Mouse (Mus musculus): ENCODE results near the gene Nnat.
A peak's percentile ranks its signal among the peaks of the same experiment; 100 is the strongest.

The Nnat gene

DNA sequence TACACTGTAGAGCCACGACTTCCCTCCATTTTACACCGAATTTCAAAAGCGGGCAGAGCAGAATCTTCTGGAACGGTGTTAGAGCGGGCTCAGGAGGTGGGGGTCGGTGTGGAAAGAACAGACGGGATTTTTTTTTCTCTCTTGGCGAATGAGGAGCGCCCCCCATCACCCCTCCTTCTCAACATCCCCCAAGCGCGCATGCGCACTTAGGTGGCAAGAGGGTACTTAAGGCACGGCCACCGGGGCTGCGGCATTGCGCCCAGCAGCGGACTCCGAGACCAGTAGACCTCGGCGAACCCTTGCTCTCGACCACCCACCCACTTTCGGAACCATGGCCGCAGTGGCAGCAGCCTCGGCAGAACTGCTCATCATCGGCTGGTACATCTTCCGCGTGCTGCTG, at the start of gene Nnat:
Gene Nnat (plus strand): TSS at position 221 of the 400 bp plus-strand sequence.
- peak; percentile 48 for DNase-seq

DNA sequence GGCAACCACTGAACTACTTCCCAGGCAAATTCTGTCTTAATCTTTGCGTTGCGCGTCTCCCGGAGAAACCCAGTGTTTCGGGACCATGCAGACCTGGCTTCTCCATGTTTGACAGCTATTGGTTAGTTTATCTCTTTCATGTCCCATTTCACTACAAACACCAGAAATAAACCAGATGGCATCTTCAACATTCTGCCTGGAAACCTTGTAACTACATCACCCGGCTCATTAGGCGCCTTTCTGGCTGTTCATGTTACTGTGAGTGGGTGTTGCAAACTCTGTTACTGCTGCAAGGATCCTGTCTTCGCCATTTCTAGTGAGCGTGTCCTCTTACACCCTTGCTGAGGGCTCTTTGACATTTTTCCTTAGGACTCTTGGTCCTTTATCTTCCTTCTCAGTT, 47.0 kb upstream of the Nnat start:
- no peak for DNase-seq

DNA sequence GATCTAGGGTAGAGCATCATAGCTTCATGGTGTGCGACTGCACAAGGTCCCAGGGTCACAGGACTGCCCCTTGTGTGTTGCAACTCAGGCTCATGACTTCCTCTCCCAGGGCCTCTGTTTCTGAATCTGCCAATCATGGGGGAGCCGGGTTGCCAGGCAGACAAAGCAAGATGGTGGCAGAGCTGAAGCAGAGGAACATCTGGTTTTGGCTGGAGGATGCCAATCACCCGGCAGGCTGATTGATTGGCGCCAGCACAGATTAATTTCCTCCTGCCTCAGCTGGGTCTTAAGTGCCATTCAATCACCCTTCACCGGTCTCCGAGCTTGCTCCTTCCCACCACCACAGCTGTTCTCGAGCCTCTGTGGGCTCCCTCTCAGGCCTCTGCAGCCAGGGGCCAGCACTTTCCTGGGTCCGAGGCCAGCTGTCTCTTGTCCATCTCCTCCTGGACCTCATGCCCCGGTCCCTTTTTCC, 46.1 kb upstream of the Nnat start:
- no peak for DNase-seq

DNA sequence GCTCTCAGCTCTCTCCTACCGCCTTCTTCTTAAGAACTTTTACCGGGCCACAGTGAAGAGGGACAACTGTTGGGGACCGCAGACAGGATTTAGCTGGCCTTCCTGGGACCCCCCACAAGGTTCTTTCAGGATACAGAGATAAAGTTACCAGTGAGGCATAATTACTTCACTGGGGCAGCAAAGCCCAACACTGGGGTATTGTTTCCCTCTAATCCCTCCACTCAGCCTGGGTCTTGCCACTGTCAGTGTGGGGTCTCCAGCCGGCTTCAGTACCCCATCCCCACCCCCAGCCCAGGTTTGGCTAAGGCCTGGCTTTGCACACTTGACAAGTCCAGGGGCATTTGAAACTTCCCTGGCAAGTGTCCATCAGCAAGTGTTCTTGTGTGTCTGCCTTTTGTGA, 45.5 kb upstream of the Nnat start:
- no peak for DNase-seq

DNA sequence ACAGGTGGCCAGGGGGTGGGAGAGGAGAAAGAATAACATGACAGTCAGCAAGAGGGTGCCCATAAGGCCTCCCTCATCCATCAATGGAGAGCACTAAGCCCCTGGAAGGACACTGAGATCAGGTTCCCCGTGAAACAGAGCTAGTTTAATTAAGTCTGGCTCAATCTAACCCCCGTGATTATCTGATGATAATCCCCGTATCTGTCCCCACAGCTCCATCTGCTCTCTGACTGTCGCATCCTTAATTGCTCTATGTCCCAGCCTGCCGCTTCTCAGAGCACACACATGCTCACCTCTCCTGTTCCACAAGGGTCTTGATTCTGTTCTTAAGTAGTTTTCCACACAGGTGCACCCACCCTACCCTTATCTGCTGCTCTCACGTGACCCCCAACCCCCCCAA, 42.4 kb upstream of the Nnat start:
- DNase-seq, result no peak

DNA sequence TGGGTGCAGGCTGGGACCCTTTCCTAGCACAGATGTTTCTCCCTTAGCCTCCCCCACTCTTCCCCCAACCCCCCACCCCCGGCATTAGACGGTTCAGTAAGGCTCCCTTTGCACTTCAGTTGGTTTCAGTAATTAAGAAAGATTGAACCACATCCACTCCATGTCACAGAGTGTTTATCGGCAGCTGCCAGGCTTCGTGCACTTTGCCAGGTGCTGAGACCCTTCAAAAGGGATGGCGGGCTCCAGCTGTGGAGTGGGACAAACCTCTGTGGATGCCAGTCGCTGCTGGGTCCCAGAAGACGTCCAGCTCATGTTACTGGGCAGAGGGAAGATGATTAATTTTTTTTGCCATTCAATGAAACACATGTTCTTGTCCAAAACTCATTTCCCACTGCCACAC, 41.4 kb upstream of the Nnat start:
- no peak for DNase-seq

DNA sequence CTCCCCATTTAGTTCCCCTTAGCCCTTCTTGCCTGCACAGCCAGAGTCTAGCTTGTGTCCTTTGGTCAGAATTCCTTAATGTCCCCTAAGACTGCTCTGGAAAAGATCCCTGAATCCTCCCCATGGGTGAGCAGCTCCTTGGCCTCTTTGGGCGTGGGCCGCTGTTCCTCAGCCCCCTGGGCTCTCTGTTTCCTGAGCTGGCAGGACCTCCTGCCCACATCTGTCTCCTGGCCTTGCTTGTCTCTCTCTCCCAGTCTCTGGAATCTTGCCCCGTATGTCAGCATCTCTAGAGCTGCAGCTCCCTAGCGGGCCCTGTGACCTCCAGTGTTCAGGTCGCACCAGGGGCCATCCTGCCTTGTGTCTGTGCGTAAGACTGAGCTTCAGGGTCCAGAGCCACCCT, 40.4 kb upstream of the Nnat start:
- DNase-seq, result no peak

DNA sequence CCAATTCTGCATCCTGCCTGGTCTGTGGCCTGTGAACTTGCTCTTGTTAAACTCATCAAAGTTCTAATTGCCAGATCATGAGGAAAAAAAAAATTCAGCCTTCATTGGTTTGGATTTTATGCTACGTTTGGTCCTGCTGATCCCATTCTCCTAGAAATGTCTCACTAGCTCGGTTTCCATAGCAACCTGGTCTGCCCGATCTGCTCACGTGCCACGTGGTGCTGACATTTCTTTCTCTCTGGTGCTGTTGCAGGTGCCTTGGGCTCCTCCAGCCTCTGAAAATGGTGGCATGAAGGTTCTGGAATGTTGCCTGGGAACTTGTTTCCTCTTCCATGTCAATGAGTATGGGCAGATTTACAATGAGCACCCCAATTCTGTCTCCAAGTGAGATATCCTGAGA, 39.4 kb upstream of the Nnat start:
- DNase-seq, result no peak

DNA sequence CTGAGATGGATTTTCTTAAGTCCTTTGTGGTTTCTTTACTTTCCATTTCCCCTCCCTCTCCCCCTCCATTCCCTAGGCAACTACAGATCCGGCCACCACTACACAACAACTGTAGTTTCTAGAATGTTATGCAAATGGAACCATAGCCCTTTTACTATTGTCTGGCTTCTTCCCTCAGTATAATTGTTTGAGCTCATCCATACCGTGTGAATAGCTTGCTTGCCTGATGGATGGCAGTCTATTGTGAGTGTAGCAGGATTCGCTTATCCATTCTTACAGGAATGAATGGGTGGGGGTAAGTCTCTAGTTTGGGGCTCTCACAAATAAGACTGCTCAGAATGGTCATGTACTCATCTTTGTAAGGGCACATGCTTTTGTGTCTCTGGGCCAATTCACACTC, 37.3 kb upstream of the Nnat start:
- DNase-seq, result no peak

DNA sequence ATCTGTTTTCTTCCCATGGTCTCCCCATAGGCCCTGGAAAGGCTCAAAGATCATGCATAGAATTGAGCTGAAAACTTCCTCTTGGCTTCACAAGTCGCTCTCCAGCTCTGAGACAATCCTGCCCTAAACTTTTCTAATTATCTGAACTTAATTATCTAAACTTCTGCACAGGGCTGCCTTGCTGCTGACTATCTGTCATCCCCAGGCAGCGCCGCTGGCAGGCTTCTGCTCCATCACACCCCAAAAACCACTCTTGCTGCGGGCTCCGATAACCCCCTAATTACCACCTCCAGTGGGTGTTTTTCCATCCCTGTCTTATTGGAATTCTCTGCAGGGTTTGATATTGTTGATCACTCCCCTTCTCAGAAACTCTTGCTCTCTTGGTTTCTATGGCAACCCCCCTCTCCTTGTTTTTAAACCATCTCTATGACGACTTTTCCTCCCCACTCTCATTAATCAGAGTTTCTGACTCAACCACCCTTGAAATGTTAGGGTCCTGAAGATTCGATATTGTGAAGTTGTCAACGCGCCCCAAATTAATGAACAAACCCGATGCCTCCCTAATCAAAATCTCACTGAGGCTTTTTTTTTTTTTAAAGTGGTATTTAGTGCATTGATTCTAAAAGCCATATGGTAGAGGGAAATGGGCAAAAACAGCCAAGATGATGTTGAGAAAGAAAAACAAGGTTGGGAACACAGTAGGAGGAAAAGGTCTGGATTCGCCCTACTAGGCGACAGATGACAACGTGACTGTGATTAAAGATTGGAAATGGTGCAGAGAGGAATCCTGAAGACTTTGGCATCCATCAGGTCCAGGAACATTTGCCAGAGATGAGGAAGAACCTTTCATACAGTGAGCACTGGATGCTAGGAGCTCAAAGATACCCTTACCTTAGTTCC, 29.6 kb upstream of the Nnat start:
- DNase-seq, result no peak

DNA sequence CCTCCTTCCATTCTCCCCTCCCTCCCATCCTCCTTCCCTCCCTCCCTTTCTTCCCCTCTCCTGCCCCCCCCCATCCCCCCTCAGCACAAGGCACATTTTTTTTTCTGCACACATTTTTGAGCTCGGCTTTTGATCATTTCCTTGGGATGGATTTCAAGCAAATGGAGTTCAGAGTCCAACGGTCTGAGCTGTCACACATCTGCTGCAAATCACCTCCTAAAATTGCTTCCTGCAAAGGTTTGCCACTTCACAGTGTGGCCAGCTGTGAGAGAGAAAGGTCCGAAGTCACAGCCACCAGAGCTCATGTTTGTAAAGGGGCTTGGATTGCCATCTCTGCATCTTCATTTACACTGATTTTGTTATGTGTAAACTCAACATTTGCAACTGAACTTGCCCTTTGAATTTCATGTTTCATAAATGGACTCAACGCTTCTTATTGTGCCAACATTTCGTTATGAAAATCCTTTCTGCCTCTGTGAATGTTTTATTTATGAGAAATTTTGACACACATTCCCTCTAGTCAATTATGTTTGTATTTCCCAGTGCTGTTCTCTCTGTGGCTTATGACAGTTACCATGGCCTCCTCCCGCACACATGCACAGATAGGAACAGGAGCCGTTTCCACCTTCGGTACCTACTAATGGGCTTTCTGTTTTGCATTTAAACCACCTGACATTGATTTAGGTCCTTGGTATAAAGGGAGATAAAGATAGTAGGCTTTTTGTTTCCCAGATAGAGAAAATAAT, 28.0 kb upstream of the Nnat start:
- DNase-seq, result no peak

DNA sequence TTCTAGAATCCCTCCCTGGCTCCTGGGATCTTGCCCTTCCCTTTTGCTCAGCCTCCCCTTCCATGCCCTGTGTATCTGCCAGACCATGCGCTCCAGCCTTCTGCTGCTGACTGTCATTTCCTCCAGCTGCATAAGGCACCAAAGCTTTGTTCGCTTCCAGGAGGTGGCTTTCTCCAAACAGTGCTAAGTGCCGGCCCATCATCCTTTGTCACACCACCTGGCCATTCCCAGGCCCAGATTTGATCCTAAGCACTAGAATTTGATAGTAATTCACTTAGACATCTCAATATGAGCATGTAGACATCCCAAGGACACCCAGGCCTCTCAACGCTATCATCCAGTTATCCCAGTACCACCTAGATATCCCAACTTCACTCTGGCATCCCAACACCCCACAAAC, 25.7 kb upstream of the Nnat start:
- no peak for DNase-seq

DNA sequence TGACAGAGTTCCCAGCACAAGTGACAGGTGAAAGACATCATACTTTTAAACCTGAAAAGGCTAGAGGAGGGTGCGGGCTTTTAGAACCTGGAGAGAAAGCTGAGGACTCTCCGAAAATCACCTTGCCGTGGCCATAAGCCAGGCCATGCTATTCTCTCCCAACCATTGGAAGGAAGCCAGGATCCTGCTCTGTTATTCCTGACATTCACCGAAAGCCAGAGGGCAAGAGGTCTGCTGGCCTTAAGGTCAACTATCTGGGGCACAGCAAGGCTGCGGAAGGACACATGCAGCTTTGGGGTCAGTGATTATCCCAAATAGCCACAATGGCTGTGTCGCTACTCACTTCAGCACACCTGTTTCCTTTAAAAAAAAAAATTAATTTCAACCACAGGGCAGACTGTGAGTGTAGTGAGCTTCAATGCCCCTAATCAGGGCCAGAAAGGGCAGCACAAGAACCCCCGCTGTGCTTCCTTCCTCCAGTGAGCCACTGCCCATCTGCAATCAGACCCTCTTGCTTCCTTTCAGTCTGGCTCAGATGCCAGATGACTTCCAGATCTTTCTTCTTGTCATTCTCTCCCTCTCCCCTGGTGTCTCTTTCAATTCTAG, 23.3 kb upstream of the Nnat start:
- DNase-seq, result no peak

DNA sequence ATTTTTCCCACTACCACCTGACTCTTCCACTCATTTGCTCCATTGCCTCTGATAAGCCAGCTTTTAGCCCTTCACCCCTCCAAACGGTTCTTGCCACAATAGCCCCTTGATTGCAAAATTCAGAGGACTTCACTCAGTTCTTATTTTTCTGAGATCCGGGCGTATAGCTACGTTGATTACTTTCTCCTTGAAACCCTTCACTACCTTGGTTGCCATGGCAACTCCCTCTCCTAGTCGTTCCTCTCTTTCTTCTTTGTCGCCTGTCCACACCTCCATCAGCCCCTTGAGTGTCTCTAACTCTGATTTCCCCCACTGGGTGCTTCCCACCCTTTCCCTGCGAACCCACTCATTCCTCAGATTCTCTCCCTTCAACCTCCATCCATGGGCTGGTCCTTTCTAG, 22.8 kb upstream of the Nnat start:
- no peak for DNase-seq

DNA sequence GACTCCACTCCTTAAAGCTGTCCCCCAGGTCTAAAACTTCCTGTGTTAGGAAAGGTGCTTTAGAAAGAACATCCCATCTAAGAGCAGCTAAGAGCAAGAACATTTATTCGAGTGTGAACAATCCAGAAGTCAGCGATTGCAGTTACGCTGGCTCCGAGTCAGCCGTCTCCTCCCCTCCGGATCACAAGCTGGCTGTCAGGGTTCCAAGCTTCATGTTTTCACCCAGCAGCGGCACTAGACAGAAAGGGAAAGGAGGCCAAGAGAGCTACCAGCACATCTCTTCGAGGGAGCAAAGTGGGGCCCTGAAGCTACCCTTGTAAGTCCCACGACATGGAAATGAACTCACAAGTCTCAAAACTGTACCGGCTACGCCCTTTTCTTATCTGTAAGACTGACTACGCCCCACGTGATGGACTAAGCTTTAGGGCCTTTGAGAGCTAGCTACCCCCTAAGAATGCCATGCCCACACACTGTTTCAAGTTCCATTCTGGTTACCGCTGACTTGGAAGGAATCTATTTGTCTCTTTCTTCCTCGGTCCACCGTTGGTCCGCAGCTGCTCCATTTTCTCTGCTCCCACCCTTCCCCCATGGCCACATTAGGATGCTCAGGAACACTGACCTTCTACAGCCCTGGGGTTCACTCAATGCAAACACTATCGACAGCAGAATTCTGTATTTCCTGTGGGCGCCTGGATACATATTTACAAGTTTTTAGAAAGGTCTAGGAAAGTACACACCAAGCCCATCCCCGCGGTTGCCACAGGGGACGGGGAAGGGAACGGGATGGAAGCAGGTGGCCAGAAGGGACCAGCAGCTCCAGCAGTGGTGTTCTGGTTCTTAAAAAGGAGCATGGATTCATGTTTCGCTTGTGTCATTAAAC, 19.6 kb upstream of the Nnat start:
- peak; percentile 59 for DNase-seq

DNA sequence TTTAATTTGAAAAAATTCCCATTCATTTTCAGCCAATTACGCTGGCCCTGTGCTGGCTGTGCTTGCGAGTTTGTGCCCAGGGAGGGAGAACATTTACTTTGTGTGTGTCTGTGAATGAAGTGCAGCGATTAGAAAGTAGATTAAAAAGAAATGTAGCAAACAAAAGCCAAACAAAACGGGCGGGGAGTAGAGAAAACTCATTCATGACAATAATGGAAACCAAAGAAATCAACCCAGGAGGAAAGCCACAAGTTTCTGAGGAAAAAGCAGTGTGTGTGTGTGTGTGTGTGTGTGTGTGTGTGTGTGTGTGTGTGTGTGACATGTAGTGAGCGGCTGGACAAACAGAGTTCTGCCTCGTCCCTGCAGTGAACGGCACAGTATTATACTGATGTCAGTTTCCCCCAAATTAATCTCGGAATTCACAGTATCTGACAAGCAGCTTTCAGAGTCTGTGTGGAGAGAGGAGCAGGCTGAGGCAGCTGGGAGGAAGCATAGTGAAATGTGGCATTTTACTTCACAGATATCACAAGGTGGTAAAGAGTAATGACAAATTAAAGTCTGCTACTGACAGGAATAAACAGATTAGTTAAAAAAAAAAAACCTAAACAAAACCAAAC, 18.8 kb upstream of the Nnat start:
- DNase-seq, result no peak

DNA sequence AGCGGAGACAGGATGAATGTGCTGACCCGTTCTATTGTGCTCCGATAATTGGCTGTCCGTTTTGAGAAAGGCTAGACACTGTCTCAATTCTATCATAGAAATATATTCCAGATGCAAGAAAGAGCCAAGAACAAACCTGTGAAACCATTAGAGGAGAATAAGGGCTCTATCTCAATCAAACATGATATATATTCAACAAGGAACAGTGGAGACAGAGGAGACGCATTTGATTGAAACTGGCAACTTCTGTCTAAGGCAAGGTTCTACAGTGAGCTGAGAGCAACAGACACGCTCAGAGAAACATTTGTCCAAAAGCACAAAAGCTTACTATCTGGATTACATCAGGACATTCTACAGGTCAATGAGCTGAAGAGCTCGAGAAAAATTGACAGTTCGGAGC, 18.2 kb upstream of the Nnat start:
- no peak for DNase-seq

DNA sequence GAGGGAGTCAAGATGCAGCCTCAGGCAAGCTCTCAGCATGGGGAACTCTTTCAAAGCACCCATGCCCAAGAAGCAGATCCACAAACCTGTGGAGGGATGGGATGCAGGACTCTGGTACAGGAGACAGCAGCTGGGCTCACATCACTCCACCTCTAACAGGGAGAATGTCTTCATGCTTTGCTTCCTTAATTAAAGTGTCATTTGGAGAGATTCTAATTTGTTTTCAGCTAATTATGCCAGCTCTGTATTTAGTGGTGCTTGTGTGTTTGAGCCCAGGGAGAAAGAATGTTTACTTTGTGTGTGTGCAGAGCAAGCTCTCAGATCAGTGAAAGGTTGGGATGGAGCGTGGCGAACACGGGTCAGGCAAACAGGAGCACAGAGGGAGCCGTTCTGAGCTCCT, 17.5 kb upstream of the Nnat start:
- no peak for DNase-seq

DNA sequence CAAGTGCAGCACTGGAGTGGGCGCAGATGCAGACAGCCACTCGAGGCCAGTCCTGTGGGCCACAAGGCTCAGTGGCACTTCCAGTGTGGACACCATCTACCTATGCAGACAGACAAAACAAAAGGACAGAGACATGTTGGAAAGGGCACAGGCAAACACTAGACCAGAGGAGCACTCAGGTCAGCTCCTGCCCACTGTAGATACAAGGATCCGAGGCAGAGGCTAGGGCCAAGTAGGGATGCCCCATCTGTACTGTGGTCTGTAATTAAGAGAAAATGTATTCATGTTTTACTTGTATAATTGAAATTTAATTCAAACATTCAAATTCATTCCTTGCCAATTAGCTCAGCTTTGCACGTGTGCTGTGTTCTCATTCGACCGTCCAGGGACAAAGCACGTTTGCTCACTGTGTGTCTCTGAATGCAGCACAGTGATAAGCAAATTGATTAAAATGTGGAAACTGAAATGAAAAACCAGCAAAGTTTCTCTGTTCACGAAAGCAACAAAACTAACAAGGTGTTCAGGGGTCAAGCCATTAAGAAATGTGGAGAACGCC, 15.5 kb upstream of the Nnat start:
- DNase-seq, result no peak

DNA sequence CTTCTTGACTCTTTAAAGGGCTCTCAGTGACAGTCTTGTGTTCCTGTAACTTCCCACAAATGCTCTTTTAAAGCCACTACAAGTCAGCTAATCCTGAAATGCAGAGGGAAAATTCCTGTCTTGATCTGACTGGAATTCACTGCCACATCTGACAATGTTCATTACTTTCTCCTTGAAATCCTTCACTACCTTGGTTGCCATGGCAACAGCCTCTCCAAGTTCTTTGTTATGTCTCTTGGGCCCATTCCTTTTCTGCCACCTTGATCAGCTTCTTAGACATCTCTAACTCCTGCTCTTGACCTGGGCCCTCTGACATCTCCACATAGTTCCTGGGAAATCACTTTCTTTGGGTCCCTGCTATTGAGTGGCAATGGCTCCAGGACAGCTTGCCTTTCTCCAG, 13.2 kb upstream of the Nnat start:
- no peak for DNase-seq

DNA sequence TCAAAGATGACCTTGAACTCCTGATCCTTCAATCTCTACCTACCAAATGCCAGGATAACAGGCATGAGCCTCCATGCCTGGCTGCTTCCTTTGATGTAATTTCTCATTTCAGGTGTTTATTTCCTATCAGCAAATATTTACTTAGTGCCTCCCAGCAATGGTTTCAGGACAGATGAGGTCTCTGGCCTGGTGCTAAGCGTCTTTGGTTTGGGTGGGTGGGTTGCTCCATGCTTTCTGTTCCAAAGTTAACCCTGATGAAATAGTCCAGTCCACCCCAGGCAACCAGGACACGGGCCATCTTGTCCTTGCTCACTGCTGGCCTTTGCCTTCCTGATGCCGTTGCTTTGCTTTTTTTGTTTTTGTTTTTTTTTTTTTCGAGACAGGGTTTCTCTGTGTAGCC, 9.6 kb upstream of the Nnat start:
- no peak for DNase-seq
